Mouse (Mus musculus) mesoderm, embryonic 11.5 days (tissue): ENCODE results near the gene Upp1.
"Not testable (repeated sequence)": the region's sequence is repeated elsewhere in the genome, so short reads cannot be mapped to it uniquely, and the experiment has no call there.

ENCODE experiments used
- DNase-seq: peaks from one replicate; pipeline ENCODE4 v3.0.0-alpha.2; 2012; ENCODE audit warnings: low read depth, low spot score

The Upp1 gene

GRCm38 (mm10) chr11:9150403-9150802 lies 32.5 kb downstream of the Upp1 start:
- DNase-seq: not testable (repeated sequence)

GRCm38 (mm10) chr11:9159953-9160352 lies 42.0 kb downstream of the Upp1 start:
- DNase-seq: no peak

- DNase-seq: no peak
These were observed 49.4 kb downstream of the Upp1 start for GRCm38 (mm10) chr11:9167331-9167730.

- no peak for DNase-seq
These were observed 63.6 kb downstream of the Upp1 start for GRCm38 (mm10) chr11:9181477-9181876.
